Mouse (Mus musculus): ENCODE data around the gene Ttc23.

Gene Ttc23

DNA sequence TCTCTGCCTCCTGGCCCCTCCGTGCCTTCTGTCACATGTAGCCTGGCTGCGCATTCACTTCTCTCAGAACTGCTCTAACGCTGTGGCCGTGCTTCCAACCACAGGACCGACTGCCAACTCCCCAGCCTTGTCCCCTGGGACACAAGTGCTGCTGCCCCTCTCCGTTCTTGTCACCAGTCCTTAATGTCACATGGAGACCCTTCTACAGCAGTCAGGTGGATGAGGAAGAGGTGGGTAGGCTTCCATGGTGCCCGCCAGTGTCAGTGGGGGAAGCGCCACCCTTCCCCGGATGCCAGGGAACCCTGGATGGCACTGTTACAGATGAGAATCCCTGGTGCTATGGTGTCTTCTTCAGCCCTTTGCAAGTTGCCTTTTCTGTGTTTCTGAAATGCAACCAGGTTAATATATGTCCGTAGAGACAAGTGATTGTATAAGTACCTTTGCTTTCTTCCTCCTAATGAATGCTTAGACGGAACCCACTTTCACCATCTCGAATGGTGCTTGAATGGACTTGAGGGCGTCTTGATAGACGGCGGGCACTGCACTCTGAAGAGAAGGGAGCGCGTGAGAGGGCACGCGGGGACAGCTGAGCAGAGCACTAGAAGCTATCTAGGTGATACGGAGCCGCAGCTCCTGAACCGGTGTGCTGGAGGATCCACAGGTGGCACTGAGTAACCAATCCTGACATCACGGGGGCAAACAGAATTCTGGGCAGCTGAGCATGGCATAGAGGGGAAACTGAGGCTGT is 45.8 kb downstream of the Ttc23 start:
- in situ Hi-C loops (cut with MseI, MboI), result no loop called here

DNA sequence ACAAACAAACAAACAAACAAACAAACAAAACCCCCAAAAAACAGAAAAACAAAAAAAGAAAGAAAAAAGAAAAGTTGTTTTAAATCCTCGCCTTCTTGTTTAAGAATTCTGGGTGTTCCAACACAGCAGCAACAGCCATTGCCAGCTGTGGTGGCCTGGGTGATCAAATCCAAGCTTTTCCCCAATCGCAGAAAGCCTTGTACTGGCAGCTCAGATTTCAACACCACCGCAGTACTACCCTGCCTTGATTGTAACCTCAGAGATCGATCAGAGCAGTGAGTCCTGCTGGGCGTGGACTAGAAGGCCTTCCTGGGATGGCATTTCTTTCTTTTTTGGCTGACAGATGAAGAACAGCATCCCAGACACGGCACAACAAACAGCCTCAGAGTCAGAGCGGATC is 48.7 kb downstream of the Ttc23 start:
- in situ Hi-C loops (cut with MseI, MboI), result no loop called here

DNA sequence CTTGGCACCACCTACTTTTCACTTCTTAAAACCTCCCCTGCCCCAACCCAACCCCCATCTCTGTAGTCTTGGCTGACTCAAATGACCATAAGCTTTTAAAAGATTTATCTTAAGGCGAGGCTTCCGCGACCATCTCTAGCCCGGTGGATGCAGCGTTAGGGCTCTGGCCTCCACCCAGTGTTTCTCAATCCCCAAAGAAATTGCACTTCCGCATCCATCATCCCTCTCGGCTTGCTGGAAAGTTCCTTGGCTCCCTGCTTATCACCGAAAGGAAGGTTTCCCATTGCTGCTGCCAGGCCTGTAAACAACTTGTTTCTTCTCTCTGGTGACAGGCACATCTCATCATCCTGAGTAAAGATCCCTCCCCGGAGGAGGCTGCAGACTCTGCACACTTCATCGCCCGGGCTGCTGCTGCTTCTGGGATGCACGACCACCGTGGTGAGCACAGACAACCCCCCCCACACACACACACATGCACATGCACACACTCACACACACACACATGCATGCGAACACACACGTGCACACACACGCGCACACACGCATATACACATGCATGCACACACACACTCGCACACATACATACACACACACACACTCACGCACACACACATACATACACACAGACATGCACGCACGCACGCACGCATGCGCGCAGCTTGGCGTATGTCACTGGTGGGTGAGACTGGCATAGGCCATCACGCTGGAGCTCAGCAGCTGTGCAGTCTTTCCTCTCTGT is 50.9 kb downstream of the Ttc23 start:
- in situ Hi-C loops (cut with MseI, MboI), result no loop called here

DNA sequence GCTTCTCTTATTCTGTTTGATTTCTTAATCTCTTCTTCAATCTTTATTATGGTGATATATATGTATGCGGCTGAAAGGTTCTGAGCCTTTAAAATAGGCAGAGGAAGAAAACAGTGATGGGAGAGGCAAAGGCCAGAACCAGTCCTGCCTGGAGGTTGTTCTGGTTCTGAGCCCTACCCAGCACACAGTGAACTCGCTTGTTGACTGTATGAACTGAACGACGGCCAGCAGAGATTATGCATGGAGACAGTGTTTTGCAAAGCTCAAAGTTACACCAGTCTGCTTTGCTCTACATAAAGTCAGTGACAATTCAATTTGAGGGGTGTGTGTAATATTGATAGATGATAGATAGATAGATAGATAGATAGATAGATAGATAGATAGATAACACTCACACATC is 52.1 kb downstream of the Ttc23 start:
- in situ Hi-C loops (cut with MseI, MboI), result no loop called here

DNA sequence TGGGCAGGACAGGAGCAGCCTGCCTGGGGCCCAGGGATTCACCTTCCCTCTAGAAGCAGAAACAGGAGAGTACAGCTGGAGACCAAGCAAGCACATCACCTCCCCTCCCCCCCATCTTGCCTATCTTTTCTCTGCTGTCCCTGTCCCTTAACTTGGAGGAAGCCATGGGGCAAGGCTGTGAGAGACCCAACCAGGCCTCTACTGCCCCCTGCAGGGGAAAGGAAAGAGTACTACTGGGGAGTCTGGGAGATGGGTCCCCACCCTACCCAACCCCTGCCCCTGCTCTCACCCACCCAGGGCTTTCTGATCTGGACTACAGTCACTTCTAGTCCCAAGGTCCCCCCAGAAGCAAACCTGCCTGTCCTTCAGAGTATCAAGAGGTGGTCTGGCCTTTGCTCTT is 53.6 kb downstream of the Ttc23 start:
- in situ Hi-C loops (cut with MseI, MboI), result no loop called here

DNA sequence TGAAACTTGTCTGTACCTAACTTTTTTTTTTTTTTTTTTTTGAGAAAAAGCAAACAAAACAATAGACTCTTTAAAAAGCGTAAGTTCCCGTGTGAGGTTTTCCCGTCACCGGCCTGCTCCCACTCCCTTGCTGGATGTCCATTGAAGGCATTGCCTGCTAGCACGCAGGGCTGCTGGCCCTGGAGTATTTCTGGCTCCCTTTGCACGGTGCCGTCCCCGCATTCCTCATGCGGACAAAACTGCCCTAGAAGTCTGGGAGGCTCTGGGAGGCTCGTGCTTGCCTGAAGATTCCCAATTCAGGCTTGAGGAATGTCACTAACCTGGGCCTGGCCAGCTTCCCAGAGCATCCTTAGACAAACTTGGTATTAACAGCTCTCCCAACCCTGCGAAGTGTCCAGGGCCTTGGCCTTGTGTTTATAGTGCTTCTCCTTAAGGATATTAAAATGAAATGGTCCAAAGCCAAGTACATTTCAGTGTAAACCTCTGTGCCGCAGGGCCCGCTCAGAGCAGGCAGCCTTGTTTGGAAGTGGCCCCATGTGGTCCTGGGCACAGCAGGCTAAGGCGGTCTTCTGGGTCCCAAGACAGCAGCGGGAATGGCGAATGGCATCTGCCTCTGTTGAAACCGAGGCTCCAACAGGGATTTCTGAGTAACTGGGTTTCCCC is 54.2 kb downstream of the Ttc23 start:
- in situ Hi-C loops (cut with MseI, MboI), result no loop called here

DNA sequence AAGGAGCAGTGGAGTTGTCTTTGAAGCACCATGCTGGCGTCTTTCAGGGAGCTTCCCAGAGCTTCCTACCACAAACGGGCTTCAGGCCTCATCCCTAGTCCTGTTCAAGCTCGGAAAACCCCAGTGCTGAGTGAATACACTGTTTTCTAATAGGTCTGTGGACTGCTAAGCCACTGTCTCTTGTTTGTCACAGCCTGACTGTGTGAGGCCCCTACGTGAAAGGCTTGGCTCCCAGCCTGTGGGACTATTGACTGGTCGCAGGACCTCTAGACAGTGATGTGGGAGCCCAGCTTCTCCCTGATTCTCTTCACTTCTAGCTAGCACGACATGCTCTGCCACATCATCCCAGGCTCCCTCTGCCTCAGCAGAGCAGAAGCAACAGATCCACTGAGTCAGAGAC is 61.0 kb downstream of the Ttc23 start:
- in situ Hi-C loops (cut with MseI, MboI), result no loop called here

DNA sequence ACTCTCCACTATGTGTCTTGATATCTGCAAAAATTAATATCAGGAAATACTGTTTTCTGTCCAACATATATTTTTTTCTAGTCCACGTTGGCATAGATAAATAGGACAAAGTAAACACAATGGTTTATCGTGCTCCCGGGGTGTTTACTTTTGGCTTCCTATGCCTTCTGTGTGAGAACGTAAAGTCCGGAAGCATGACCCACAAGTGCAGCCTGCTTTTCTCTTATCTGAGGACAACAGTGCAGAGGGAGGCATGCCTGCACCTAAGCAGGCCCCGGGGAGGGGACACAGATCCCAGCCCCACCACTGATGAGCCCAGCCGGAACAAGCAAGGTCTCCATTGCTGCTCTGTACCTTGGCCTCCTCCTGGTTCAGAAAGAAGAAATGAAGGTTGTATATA is 63.0 kb downstream of the Ttc23 start:
- in situ Hi-C loops (cut with MseI, MboI), result no loop called here

DNA sequence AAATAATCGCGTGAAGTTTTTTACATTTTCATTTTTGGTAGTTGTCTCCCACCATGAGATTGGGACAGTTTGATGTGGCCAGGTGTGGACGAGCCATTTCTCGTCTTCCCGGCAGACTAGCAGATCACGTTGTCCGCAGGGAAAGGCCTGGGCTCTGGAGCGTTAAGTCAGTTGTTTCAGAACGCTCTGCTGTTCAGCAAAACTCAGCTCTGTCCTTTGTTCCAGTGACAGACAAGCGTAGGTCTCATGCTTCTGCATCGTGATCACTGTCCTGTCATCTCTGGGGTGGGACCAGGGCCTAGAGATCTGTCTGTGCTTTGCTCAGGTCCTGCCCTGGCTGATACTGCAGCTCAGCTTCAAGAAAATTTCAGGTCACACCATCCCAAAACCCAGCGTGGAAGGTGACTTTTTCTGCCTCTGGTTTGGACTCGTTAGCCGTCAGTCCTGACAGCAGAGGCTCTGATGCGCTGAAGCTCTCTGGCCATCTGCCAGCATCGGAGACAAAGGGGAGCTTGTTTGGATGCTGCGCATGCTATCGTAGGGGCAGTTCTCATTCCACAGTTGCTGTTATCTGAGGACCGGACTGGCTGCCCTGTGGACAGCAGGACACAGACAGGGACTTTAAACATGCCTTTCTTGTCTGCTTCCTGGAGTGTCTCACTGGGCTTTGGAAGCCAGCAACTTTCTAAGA is 66.8 kb downstream of the Ttc23 start:
- in situ Hi-C loops (cut with MseI, MboI), result no loop called here

DNA sequence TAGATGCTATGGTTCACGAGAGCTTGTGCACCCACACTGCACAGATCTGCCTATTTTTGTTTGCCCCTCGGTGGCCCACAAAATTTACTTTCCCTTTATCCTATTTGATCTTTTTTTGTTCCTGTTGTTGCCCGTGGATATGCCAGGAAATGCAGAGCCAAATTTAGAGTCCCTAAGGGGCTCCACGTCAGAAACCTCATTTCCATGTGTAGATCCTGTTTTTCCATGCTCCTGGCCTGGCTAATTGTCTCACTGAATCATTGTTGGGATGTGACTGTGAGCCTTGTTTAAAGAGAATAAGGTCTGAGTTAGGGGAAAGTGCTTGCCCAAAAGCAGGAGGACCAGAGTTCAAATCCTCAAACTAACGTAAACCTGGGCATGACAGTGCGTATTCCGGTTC is 68.0 kb downstream of the Ttc23 start:
- in situ Hi-C loops (cut with MseI, MboI), result no loop called here

DNA sequence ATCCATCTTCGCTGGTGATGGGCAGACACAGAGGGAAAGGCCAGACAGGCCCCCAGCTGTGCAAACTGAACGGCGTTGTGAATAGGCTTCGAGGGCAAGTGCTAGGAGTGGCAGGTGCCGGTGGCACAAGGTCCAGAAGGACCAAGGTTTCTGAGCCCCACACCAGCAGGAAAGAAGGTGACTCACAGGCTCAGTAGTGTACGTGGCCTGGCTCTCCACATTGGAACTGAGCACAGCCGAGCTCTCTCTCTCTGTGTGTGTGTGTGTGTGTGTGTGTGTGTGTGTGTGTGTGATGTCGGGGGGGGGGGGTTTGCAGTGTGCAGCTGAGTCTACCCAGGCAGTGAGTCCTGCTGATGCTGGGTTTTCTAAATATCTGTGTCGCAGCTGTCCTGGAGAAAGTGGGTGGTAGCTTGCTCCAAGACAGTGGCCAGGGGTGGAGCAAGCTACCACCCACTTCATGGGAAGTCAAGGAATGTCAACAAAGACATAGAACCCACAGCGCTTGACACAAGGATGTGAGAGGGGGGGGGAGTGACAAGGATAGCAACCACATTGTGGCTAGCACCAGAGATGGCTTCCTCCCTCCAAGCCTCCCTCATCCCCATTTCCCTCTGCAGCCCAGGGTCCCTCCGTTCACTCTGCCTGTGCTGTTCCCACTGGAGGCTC is 69.1 kb downstream of the Ttc23 start:
- in situ Hi-C loops (cut with MseI, MboI), result no loop called here

DNA sequence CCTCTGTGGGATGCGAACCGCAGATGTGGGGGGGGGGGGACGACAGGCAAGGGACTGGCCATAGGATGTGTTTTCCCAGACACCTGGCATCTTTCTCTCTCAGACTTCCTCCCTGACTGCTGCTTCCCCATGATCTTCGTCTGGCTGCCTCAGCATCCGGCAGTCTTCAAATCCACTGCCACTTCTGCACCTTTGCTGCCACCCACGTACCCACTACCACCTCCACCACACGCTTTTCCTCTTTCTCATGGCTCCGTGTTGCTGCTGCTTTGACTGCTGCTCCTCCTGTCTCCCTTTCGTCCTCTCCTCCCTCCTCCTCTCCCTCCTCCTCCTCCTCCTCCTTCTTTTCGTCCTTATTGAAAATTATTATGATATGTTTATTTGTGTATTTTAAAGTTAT is 69.7 kb downstream of the Ttc23 start:
- in situ Hi-C loops (cut with MseI, MboI), result no loop called here

DNA sequence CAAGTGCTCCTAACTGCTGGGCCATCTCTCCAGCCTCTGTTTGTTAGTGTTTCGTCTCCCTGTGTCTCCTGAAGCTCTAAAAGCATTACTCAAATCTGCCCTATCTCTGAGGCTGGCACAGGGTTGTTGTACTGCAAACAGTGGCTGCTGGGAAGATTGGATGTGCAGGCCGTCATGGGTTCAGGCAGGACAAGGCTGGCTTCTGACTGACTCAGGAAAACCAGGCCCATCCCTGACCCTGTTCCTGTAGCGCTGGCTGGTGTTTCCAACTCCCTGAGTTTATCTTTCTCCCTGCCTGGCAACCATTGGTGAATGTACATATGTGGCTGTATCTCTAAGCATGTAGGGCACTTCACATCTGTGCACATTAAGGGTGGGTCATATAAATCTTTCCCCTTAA is 70.3 kb downstream of the Ttc23 start:
- in situ Hi-C loops (cut with MseI, MboI), result no loop called here

DNA sequence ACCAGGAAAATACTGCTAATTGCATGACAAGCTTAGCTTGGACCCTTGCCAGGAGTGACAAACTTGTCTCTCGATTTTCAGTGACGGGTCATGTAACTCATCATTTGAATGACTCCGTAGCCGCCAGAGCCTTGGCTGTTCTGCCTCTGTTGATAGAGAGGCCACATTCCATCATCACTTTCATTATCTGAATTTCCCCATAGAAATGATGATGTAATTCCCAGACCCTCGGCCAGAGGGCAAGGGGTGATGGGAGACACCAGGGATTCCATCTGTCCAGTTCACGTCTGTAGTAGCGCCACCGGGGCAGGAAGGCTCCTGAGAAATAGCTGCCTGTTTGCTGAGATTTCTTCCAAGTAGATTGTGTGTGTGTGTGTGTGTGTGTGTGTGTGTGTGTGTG is 71.6 kb downstream of the Ttc23 start:
- in situ Hi-C loops (cut with MseI, MboI), result no loop called here

DNA sequence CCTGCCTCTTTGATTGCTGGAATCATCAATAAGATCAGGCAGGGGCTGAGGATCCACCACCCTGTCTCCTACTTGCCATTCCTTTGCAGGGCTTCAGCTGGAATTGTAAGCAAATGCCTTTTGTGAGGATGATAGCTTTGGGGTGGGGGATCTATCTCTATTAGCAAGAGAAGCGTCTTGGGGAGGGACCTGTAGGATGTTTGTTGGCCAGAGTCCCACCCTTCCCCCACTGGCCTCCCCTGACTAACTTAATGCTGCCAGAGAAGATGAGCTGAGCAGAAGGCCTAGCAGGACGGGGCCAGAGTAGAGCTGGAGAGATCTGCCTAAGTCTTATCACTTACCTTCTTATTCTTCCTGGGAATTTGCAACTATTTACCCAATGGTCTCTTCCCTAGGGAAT is 75.0 kb downstream of the Ttc23 start:
- in situ Hi-C loops (cut with MseI, MboI), result no loop called here

DNA sequence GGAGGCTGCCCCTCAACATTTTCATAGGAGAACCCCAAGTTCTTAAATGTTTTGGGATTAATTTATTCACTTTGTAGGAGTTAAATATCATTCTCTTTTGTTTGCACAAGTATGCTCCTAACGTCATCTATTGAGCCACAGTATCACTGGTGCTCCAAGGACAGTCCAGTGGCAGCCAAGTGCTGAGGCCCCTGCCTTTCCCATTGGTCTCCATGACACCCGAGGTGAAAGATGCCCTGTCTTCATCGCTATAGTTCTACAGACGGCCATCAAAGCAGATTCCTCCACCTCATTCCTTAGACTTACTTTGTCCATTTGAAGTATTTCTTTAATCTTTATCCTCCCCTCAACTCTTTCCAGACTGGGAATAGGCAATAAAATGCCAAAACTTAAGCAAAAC is 77.3 kb downstream of the Ttc23 start:
- in situ Hi-C loops (cut with MseI, MboI), result no loop called here

DNA sequence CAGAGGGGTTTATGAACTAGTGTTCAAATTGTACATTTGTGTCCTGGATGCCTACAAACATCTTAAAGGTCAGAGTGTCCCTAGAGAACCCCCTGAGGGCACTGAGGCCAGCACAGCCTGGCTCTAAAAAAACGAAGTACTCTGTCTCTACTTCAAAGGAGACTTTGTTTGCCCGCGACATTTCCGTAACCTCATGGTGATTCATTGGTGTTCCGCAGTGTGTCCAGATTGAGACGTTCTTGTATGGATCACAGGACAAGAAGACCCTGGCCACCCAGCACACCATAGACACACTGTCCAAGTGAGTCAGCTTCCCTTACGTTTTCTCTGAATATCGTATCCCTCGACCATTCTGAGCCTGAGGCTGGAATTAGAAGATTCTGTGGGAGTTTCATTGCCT is 77.8 kb downstream of the Ttc23 start:
- in situ Hi-C loops (cut with MseI, MboI), result no loop called here

DNA sequence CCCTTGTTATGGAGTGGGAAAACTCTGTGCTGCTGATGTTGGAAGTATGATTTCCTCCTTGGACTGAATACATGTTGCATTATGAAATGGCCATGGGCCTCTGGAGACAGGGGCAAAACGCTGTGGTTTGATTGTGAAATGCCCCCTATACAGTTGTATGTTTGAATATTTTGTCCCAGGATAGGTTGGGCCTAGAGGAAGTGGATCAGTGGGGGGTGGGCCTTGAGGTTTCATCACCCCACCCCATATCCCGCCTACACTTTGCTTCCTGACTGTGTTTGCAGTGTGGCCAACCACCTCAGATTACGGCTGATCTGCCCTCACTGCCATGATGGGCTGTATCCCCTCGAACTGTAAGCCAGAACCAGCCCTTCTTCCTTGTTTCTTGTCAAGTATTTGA is 81.0 kb downstream of the Ttc23 start:
- in situ Hi-C loops (cut with MseI, MboI), result no loop called here

DNA sequence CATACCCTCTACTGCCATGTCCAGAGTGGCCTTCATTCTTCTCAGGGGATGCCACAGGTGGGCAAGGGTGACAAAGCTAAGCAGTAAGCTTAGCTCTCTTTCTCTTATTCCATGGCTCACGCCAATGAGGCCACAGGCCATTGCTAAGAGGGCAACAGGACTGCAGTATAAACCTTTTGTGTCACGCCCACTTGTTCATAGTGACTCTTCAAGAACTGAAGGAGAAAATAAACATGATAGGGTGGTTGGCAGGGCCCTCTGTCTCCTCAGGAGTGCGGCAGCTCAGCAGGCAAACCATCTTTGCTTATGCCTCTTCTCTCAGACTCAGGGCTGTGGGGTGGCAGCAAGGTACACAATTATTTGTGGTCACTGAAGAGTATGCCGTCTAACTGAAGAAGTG is 81.6 kb downstream of the Ttc23 start:
- in situ Hi-C loops (cut with MseI, MboI), result no loop called here

DNA sequence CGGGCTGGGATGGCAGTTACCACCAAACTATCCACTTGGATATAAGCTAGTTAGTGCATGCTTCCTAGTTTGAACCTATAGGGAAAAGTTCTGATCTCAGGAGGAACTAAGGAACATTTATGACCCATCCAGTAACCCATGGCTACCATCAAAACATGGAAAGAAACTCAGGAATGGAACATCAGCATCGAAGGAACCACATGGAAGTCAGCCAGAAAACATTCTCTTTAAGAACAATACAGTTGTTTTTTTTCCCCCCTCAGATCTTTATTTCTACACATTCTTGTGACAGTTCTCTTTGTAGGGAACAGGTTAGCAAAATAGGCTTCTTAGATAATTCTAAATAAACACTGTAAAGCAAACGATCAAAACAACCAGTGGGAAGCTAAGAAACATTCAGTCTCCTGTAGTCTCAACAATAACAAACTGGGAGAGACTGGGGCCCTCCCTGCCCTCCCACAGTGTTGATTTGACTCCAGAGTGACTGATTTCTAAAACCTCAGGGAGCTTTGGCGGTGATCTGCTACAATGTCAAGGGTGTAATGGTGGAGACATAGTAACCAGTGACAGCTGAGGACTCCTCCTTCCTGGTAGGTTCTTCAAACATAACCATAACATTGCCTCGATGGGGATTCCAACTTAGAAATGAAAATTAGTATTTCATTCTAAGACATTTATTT is 83.4 kb downstream of the Ttc23 start:
- in situ Hi-C loops (cut with MseI, MboI), result no loop called here

DNA sequence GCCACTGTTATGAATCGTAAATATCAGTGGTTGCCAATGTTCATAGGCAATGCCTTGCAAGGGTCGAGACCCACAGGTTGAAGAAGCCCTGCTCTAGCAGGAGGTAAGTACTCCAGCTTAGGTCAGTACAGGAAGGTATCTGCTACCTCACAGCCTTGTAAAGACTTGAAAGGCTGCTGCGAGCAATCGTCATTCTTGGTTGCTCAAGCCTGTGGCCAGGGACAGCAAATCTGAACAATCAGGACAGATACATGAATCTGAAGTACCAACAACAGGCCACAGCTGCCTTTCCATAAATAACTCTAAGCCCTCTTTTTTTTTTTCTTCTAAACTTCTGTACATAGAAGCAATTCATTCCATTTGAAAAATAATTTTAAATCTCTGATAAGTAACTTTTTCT is 85.1 kb downstream of the Ttc23 start:
- in situ Hi-C loops (cut with MseI, MboI), result no loop called here
